Mouse (Mus musculus) heart, embryonic 16.5 days (tissue): ENCODE data around the gene Ticam1. TPM values are rescaled to one million over a fixed set of nuclear protein-coding genes. Genes with fewer than 3 reads are reported as not detected.

Experiments
- ATAC-seq: fragments of 200-750 bp; cut with Nextera tagmentation; replicated peaks from 2 replicates; pipeline ENCODE4 v1.8.0; 2017; ENCODE audit warnings: moderate number of reproducible peaks; ENCODE audit not compliant: insufficient read depth, low FRiP score; ENCODE audit errors: extremely low read depth
- H3K27ac ChIP-seq: fragments of 300-500 bp; sonication (generic); 2 replicates; pipeline ENCODE4 v1.5.1; 2014; ENCODE audit warnings: mild to moderate bottlenecking, low read length, control low read depth, moderate library complexity
- H3K27me3 ChIP-seq: fragments of 300-500 bp; sonication (generic); 2 replicates; pipeline ENCODE4 v1.6.1; 2014; ENCODE audit warnings: low read length, mixed read lengths; ENCODE audit not compliant: control insufficient read depth, insufficient read depth
- H3K36me3 ChIP-seq: fragments of 300-500 bp; sonication (generic); 2 replicates; pipeline ENCODE4 v1.6.1; 2014; ENCODE audit not compliant: control insufficient read depth, insufficient read depth
- H3K4me1 ChIP-seq: fragments of 300-500 bp; sonication (generic); 2 replicates; pipeline ENCODE4 v1.6.1; 2014; ENCODE audit warnings: low read length, mixed read lengths; ENCODE audit not compliant: control insufficient read depth, insufficient read depth
- H3K4me2 ChIP-seq: fragments of 300-500 bp; sonication (generic); 2 replicates; pipeline ENCODE4 v1.6.1; 2014; ENCODE audit warnings: low read depth, mild to moderate bottlenecking, control low read depth, low read length
- H3K4me3 ChIP-seq: fragments of 300-500 bp; sonication (generic); 2 replicates; pipeline ENCODE4 v1.5.1; 2014; ENCODE audit warnings: mild to moderate bottlenecking, control low read depth, low read length
- H3K9ac ChIP-seq: fragments of 300-500 bp; sonication (generic); 2 replicates; pipeline ENCODE4 v1.6.1; 2014; ENCODE audit warnings: low read length, control low read depth
- H3K9me3 ChIP-seq: fragments of 300-500 bp; sonication (generic); replicated peaks from 2 replicates; pipeline ENCODE4 v1.6.1; 2016; ENCODE audit warnings: low read length; ENCODE audit not compliant: control insufficient read depth
- WGBS: fragments of 180-500 bp; shearing (Covaris S2); extraction: QIAGEN DNeasy Blood & Tissue Kit; methylation state at CpG from one replicate; pipeline ENCODE4 v1.1.7; 2014; 5-methylcytosine and 5-hydroxymethylcytosine counted together
- polyA plus RNA-seq: library from polyadenylated mRNA; unstranded; fragments of >200 nt; fragmentation: Nextera tagmentation; extraction: Ambion mirVana; gene quantifications from 2 replicates; pipeline ENCODE4 v1.2.1, GENCODE M21; 2015

Ticam1 gene
- polyA plus RNA-seq, 1 experiment from 2014 or later = 7.6 TPM

GRCm38 (mm10) chr17:56283316-56283715, 6.7 kb upstream of the Ticam1 start:
- 89% methylated on average over 8 of the region's 8 CpGs for WGBS
- Histone ChIP-seq H3K27ac (no peak overlapping the region), H3K4me3 (no peak overlapping the region), H3K27me3 (no peaks in the 10 kb centered on the region), H3K36me3 (peaks cover 41% of the 10 kb centered on the region), H3K9ac (no peak overlapping the region), H3K4me2 (no peak overlapping the region), H3K4me1 (peaks cover 13% of the 10 kb centered on the region), H3K9me3 (no peaks in the 10 kb centered on the region; the same call in 1 of the 2 replicates)
- no peak for ATAC-seq

- H3K4me2 ChIP-seq = no peak overlapping the region
- no peak overlapping the region for H3K4me3 ChIP-seq
- H3K9ac ChIP-seq = no peak overlapping the region
- WGBS = 86% methylated on average over 4 of the region's 4 CpGs
- H3K36me3 ChIP-seq = peaks cover 41% of the 10 kb centered on the region
- no peaks in the 10 kb centered on the region; the same call in 1 of the 2 replicates for H3K9me3 ChIP-seq
- ATAC-seq = no peak
- no peaks in the 10 kb centered on the region for H3K27me3 ChIP-seq
- H3K27ac ChIP-seq = no peak overlapping the region
- H3K4me1 ChIP-seq = peaks cover 12% of the 10 kb centered on the region
Observed at GRCm38 (mm10) chr17:56282802-56283201, 6.2 kb upstream of the Ticam1 start.

- Histone ChIP-seq H3K36me3 (peaks cover 38% of the 10 kb centered on the region), H3K27ac (no peak overlapping the region), H3K4me2 (no peak overlapping the region), H3K4me3 (no peak overlapping the region), H3K9ac (no peak overlapping the region), H3K27me3 (no peaks in the 10 kb centered on the region), H3K9me3 (no peaks in the 10 kb centered on the region; the same call in 1 of the 2 replicates), H3K4me1 (peaks cover 18% of the 10 kb centered on the region)
- no peak for ATAC-seq
- WGBS = 90% methylated on average over 12 of the region's 12 CpGs
Observed at GRCm38 (mm10) chr17:56281193-56281592, 4.6 kb upstream of the Ticam1 start.

GRCm38 (mm10) chr17:56279481-56280155, 3.0 kb upstream of the Ticam1 start:
- H3K36me3 ChIP-seq = peaks cover 22% of the 10 kb centered on the region
- H3K27me3 ChIP-seq = no peaks in the 10 kb centered on the region
- no peak overlapping the region for H3K4me2 ChIP-seq
- H3K9me3 ChIP-seq = no peaks in the 10 kb centered on the region; the same call in 1 of the 2 replicates
- peaks cover 18% of the 10 kb centered on the region for H3K4me1 ChIP-seq
- no peak overlapping the region for H3K4me3 ChIP-seq
- no peak for ATAC-seq
- WGBS = 71% methylated on average over 12 of the region's 12 CpGs
- H3K27ac ChIP-seq = peak overlapping the region; percentile 62
- H3K9ac ChIP-seq = no peak overlapping the region

GRCm38 (mm10) chr17:56278340-56278739, 1.8 kb upstream of the Ticam1 start:
- ATAC-seq = no peak
- no peaks in the 10 kb centered on the region for H3K27me3 ChIP-seq
- 87% methylated on average over 5 of the region's 5 CpGs for WGBS
- no peaks in the 10 kb centered on the region; the same call in 1 of the 2 replicates for H3K9me3 ChIP-seq
- peak overlapping the region; percentile 35; the same call in 1 of the 2 replicates for H3K9ac ChIP-seq
- no peak overlapping the region for H3K4me2 ChIP-seq
- H3K27ac ChIP-seq = peak overlapping the region; percentile 94
- H3K36me3 ChIP-seq = peaks cover 22% of the 10 kb centered on the region
- peaks cover 23% of the 10 kb centered on the region for H3K4me1 ChIP-seq
- H3K4me3 ChIP-seq = no peak overlapping the region

GRCm38 (mm10) chr17:56277567-56277893, 944 bp upstream of the Ticam1 start:
- Histone ChIP-seq H3K9ac (peak overlapping the region; percentile 51; the same call in 1 of the 2 replicates), H3K4me2 (peak overlapping the region; percentile 81), H3K27me3 (no peaks in the 10 kb centered on the region), H3K36me3 (peaks cover 20% of the 10 kb centered on the region), H3K4me1 (peaks cover 29% of the 10 kb centered on the region), H3K4me3 (peak overlapping the region; percentile 84), H3K27ac (peak overlapping the region; percentile 94), H3K9me3 (no peaks in the 10 kb centered on the region; the same call in 1 of the 2 replicates)
- ATAC-seq = no peak
- WGBS = 28% methylated on average over 2 of the region's 2 CpGs

GRCm38 (mm10) chr17:56275842-56276480, 625 bp downstream of the Ticam1 start:
- Histone ChIP-seq H3K4me3 (peak overlapping the region; percentile 84), H3K27ac (peak overlapping the region; percentile 95), H3K9ac (peak overlapping the region; percentile 94), H3K9me3 (no peaks in the 10 kb centered on the region), H3K36me3 (peaks cover 19% of the 10 kb centered on the region), H3K4me1 (peaks cover 29% of the 10 kb centered on the region), H3K27me3 (no peaks in the 10 kb centered on the region), H3K4me2 (peak overlapping the region; percentile 81)
- 10% methylated on average over 5 of the region's 5 CpGs for WGBS
- peak; percentile 30 for ATAC-seq

- 81% methylated on average over 5 of the region's 5 CpGs for WGBS
- H3K9me3 ChIP-seq = no peaks in the 10 kb centered on the region
- H3K27ac ChIP-seq = no peak overlapping the region
- ATAC-seq = no peak
- no peaks in the 10 kb centered on the region for H3K27me3 ChIP-seq
- no peak overlapping the region for H3K4me3 ChIP-seq
- H3K4me2 ChIP-seq = no peak overlapping the region
- H3K4me1 ChIP-seq = peaks cover 30% of the 10 kb centered on the region
- peaks cover 27% of the 10 kb centered on the region for H3K36me3 ChIP-seq
- H3K9ac ChIP-seq = no peak overlapping the region
Observed at GRCm38 (mm10) chr17:56273986-56274385, 2.6 kb downstream of the Ticam1 start.

GRCm38 (mm10) chr17:56273482-56273881, 3.1 kb downstream of the Ticam1 start:
- ATAC-seq = no peak
- no peak overlapping the region for H3K4me3 ChIP-seq
- H3K9me3 ChIP-seq = no peaks in the 10 kb centered on the region
- H3K4me2 ChIP-seq = no peak overlapping the region
- no peak overlapping the region for H3K9ac ChIP-seq
- no peaks in the 10 kb centered on the region for H3K27me3 ChIP-seq
- 80% methylated on average over 7 of the region's 7 CpGs for WGBS
- H3K36me3 ChIP-seq = peaks cover 23% of the 10 kb centered on the region
- no peak overlapping the region for H3K27ac ChIP-seq
- peaks cover 30% of the 10 kb centered on the region for H3K4me1 ChIP-seq
